Mouse (Mus musculus) limb, embryonic 12.5 days (tissue): Measurements from ENCODE around the gene Ptprg. TPM values are rescaled to one million over a fixed set of nuclear protein-coding genes. Genes with fewer than 3 reads are reported as not detected.

Experiments
- ATAC-seq: fragments of 200-750 bp; cut with Nextera tagmentation; 2 replicates; pipeline ENCODE4 v1.8.0; 2017; ENCODE audit warnings: low read depth, moderate TSS enrichment; ENCODE audit not compliant: insufficient number of reproducible peaks, insufficient read depth, low FRiP score, low TSS enrichment
- H3K27ac ChIP-seq: fragments of 300-500 bp; sonication (generic); 2 replicates; pipeline ENCODE4 v1.5.1; 2016; ENCODE audit warnings: mild to moderate bottlenecking, moderate library complexity
- H3K27me3 ChIP-seq: fragments of 300-500 bp; sonication (generic); 2 replicates; pipeline ENCODE4 v1.6.1; 2016; ENCODE audit warnings: mild to moderate bottlenecking, moderate library complexity
- H3K36me3 ChIP-seq: fragments of 300-500 bp; sonication (generic); 2 replicates; pipeline ENCODE4 v1.6.1; 2016; ENCODE audit warnings: mild to moderate bottlenecking, moderate library complexity
- H3K4me1 ChIP-seq: fragments of 300-500 bp; sonication (generic); replicated peaks from 2 replicates; pipeline ENCODE4 v1.6.1; 2016
- H3K4me2 ChIP-seq: fragments of 300-500 bp; sonication (generic); 2 replicates; pipeline ENCODE4 v1.6.1; 2016; ENCODE audit warnings: mild to moderate bottlenecking, moderate library complexity
- H3K4me3 ChIP-seq: fragments of 300-500 bp; sonication (generic); replicated peaks from 2 replicates; pipeline ENCODE4 v1.5.1; 2016; ENCODE audit warnings: mild to moderate bottlenecking
- H3K9ac ChIP-seq: fragments of 300-500 bp; sonication (generic); replicated peaks from 2 replicates; pipeline ENCODE4 v1.6.1; 2016; ENCODE audit warnings: mild to moderate bottlenecking, moderate library complexity
- H3K9me3 ChIP-seq: fragments of 300-500 bp; sonication (generic); 2 replicates; pipeline ENCODE4 v1.6.1; 2016; ENCODE audit warnings: mild to moderate bottlenecking, moderate library complexity
- WGBS: fragments of 180-500 bp; shearing (Covaris S2); methylation state at CpG from one replicate; pipeline ENCODE4 v1.1.7; 2016; 5-methylcytosine and 5-hydroxymethylcytosine counted together
- polyA plus RNA-seq: library from polyadenylated mRNA; unstranded; fragments of >200 nt; fragmentation: Nextera tagmentation; extraction: Ambion mirVana; gene quantifications from 2 replicates; pipeline ENCODE4 v1.2.1, GENCODE M21; 2016

The Ptprg gene
- polyA plus RNA-seq, 1 experiment from 2014 or later, result 37.5 TPM

GRCm38 (mm10) chr14:11709798-11710197 lies 156.5 kb downstream of the Ptprg start:
- no peaks in the 10 kb centered on the region for H3K27me3 ChIP-seq
- 58% methylated on average over 8 of the region's 8 CpGs for WGBS
- H3K9me3 ChIP-seq, result no peaks in the 10 kb centered on the region
- no peak for ATAC-seq
- H3K27ac ChIP-seq, result no peak overlapping the region
- no peaks in the 10 kb centered on the region for H3K36me3 ChIP-seq
- H3K4me2 ChIP-seq, result no peak overlapping the region
- peaks cover 12% of the 10 kb centered on the region for H3K4me1 ChIP-seq
- H3K4me3 ChIP-seq, result no peak overlapping the region
- no peak overlapping the region for H3K9ac ChIP-seq

GRCm38 (mm10) chr14:11710410-11711122 lies 157.2 kb downstream of the Ptprg start:
- Histone ChIP-seq H3K27me3 (no peaks in the 10 kb centered on the region), H3K27ac (no peak overlapping the region), H3K4me1 (peaks cover 10% of the 10 kb centered on the region; the same call in 1 of the 2 replicates), H3K4me3 (no peak overlapping the region), H3K9me3 (no peaks in the 10 kb centered on the region; the same call in 1 of the 2 replicates), H3K4me2 (no peak overlapping the region), H3K9ac (no peak overlapping the region), H3K36me3 (no peaks in the 10 kb centered on the region)
- no peak for ATAC-seq
- 90% methylated on average over 9 of the region's 9 CpGs for WGBS

GRCm38 (mm10) chr14:11712146-11712545 lies 158.8 kb downstream of the Ptprg start:
- peaks cover 10% of the 10 kb centered on the region; the same call in 1 of the 2 replicates for H3K4me1 ChIP-seq
- H3K9ac ChIP-seq, result no peak overlapping the region
- H3K9me3 ChIP-seq, result no peaks in the 10 kb centered on the region; the same call in 1 of the 2 replicates
- H3K27me3 ChIP-seq, result no peaks in the 10 kb centered on the region
- H3K4me3 ChIP-seq, result no peak overlapping the region
- no peaks in the 10 kb centered on the region for H3K36me3 ChIP-seq
- no peak overlapping the region for H3K4me2 ChIP-seq
- 92% methylated on average over 6 of the region's 6 CpGs for WGBS
- no peak for ATAC-seq
- no peak overlapping the region for H3K27ac ChIP-seq

- Histone ChIP-seq H3K27ac (no peak overlapping the region), H3K27me3 (no peaks in the 10 kb centered on the region), H3K4me3 (no peak overlapping the region), H3K9me3 (no peaks in the 10 kb centered on the region; the same call in 1 of the 2 replicates), H3K9ac (no peak overlapping the region), H3K4me1 (no peaks in the 10 kb centered on the region), H3K4me2 (no peak overlapping the region), H3K36me3 (no peaks in the 10 kb centered on the region)
- 72% methylated on average over 3 of the region's 3 CpGs for WGBS
- no peak for ATAC-seq
These were observed 162.9 kb downstream of the Ptprg start for GRCm38 (mm10) chr14:11716230-11716629.

GRCm38 (mm10) chr14:11718201-11718600 lies 164.9 kb downstream of the Ptprg start:
- WGBS, result 88% methylated on average over 4 of the region's 4 CpGs

GRCm38 (mm10) chr14:11719259-11719658 lies 165.9 kb downstream of the Ptprg start:
- H3K27me3 ChIP-seq, result no peaks in the 10 kb centered on the region
- H3K4me2 ChIP-seq, result no peak overlapping the region
- H3K9ac ChIP-seq, result no peak overlapping the region
- H3K4me3 ChIP-seq, result no peak overlapping the region
- no peak overlapping the region for H3K27ac ChIP-seq
- H3K36me3 ChIP-seq, result peaks cover 5% of the 10 kb centered on the region; the same call in 1 of the 2 replicates
- no peaks in the 10 kb centered on the region; the same call in 1 of the 2 replicates for H3K9me3 ChIP-seq
- ATAC-seq, result no peak
- 73% methylated on average over 7 of the region's 7 CpGs for WGBS
- H3K4me1 ChIP-seq, result no peaks in the 10 kb centered on the region

More at GRCm38 (mm10) chr14:11718201-11718600, 164.9 kb downstream of the Ptprg start:
- no peaks in the 10 kb centered on the region for H3K27me3 ChIP-seq
- no peaks in the 10 kb centered on the region for H3K4me1 ChIP-seq
- H3K4me2 ChIP-seq, result no peak overlapping the region
- no peak overlapping the region for H3K9ac ChIP-seq
- H3K36me3 ChIP-seq, result peaks cover 5% of the 10 kb centered on the region; the same call in 1 of the 2 replicates
- ATAC-seq, result no peak
- H3K9me3 ChIP-seq, result no peaks in the 10 kb centered on the region; the same call in 1 of the 2 replicates
- H3K4me3 ChIP-seq, result no peak overlapping the region
- no peak overlapping the region for H3K27ac ChIP-seq

GRCm38 (mm10) chr14:11722101-11722500 lies 168.8 kb downstream of the Ptprg start:
- Histone ChIP-seq H3K36me3 (peaks cover 5% of the 10 kb centered on the region; the same call in 1 of the 2 replicates), H3K4me3 (no peak overlapping the region), H3K4me2 (no peak overlapping the region), H3K9ac (no peak overlapping the region), H3K4me1 (0 out of 2 replicates have a peak, but pooled peaks cover 3% of the 10 kb centered on the region), H3K9me3 (no peaks in the 10 kb centered on the region), H3K27me3 (no peaks in the 10 kb centered on the region), H3K27ac (no peak overlapping the region)
- 77% methylated on average over 5 of the region's 5 CpGs for WGBS
- no peak for ATAC-seq

- peaks cover 5% of the 10 kb centered on the region; the same call in 1 of the 2 replicates for H3K36me3 ChIP-seq
- H3K4me3 ChIP-seq, result no peak overlapping the region
- no peak overlapping the region for H3K27ac ChIP-seq
- WGBS, result 93% methylated on average over 7 of the region's 7 CpGs
- no peak overlapping the region for H3K9ac ChIP-seq
- no peaks in the 10 kb centered on the region for H3K27me3 ChIP-seq
- H3K4me2 ChIP-seq, result no peak overlapping the region
- H3K9me3 ChIP-seq, result no peaks in the 10 kb centered on the region
- 0 out of 2 replicates have a peak, but pooled peaks cover 3% of the 10 kb centered on the region for H3K4me1 ChIP-seq
- no peak for ATAC-seq
These were observed 170.5 kb downstream of the Ptprg start for GRCm38 (mm10) chr14:11723876-11724275.

GRCm38 (mm10) chr14:11731223-11731920 lies 178.0 kb downstream of the Ptprg start:
- Histone ChIP-seq H3K4me3 (no peak overlapping the region), H3K36me3 (no peaks in the 10 kb centered on the region), H3K9ac (no peak overlapping the region), H3K4me2 (no peak overlapping the region), H3K27me3 (no peaks in the 10 kb centered on the region), H3K9me3 (no peaks in the 10 kb centered on the region), H3K4me1 (peaks cover 23% of the 10 kb centered on the region), H3K27ac (no peak overlapping the region)
- no peak for ATAC-seq
- WGBS, result 28% methylated on average over 7 of the region's 7 CpGs

GRCm38 (mm10) chr14:11732376-11732775 lies 179.0 kb downstream of the Ptprg start:
- Histone ChIP-seq H3K4me2 (no peak overlapping the region), H3K27ac (no peak overlapping the region), H3K4me3 (no peak overlapping the region), H3K9me3 (no peaks in the 10 kb centered on the region), H3K9ac (no peak overlapping the region), H3K27me3 (no peaks in the 10 kb centered on the region), H3K4me1 (peaks cover 23% of the 10 kb centered on the region), H3K36me3 (no peaks in the 10 kb centered on the region)
- ATAC-seq, result no peak

GRCm38 (mm10) chr14:11743726-11744125 lies 190.4 kb downstream of the Ptprg start:
- no peaks in the 10 kb centered on the region for H3K27me3 ChIP-seq
- H3K9ac ChIP-seq, result no peak overlapping the region
- ATAC-seq, result no peak
- no peaks in the 10 kb centered on the region for H3K36me3 ChIP-seq
- no peak overlapping the region for H3K4me2 ChIP-seq
- 81% methylated on average over 1 of the region's 1 CpGs for WGBS
- H3K4me3 ChIP-seq, result no peak overlapping the region
- H3K9me3 ChIP-seq, result no peaks in the 10 kb centered on the region
- H3K4me1 ChIP-seq, result no peaks in the 10 kb centered on the region
- no peak overlapping the region for H3K27ac ChIP-seq
